Mouse (Mus musculus): Measurements from ENCODE around the gene Nell1. TPM values are rescaled to one million over a fixed set of nuclear protein-coding genes. Genes with fewer than 3 reads are reported as not detected.
A peak's percentile ranks its signal among the peaks of the same experiment; 100 is the strongest.

The Nell1 gene
- polyA plus RNA-seq, 2 experiments, result 0.08 TPM; not detected in 1

DNA sequence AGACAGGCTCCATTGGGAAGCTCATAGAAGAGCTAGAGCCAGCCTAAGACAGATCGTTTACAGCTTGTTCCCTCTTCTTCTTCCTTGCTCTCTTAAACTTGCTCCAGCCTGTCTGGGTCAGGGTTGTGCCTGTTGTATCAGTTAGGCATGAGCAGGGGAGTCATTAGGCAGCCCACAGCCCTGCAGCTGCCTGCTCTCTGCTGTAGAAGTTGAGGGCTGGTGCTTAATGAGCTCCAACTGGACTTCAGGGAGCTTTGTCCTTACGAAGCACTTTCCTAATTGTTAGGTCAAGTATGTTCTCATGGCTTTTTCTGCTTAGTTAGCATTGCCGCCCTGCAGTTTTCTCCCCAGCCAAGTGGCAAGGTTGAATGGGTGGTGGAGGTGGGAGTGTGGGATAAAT, 32.6 kb upstream of the Nell1 start:
- Histone ChIP-seq H3K9me3 (ENCODE audit: control insufficient read depth, low read length) (no peaks in the 10 kb centered on the region), H3K4me3 (ENCODE audit: insufficient read depth in 1 of 2, low read depth in 2 of 2, low read length in 2 of 2) (no peak overlapping the region), H3K27ac (no peak overlapping the region), H3K9ac (replicated peaks) (no peak overlapping the region), H3K27me3 (ENCODE audit: control insufficient read depth, insufficient read depth, low read length) (no peaks in the 10 kb centered on the region), H3K4me2 (ENCODE audit: low read depth) (no peak overlapping the region), H3K4me1 (replicated peaks; ENCODE audit: control insufficient read depth in 2 of 2, insufficient read depth in 2 of 2, low read length in 1 of 2) (no peaks in the 10 kb centered on the region), H3K36me3 (replicated peaks; ENCODE audit: control insufficient read depth, insufficient read depth, low read depth) (no peaks in the 10 kb centered on the region)
- ATAC-seq (ENCODE audit: insufficient read depth) (no peak), DNase-seq (ENCODE audit: low read depth in 3 of 3, low spot score in 3 of 3) (no peak)
- 61% methylated on average over 3 of the region's 3 CpGs for WGBS (ENCODE audit: insufficient replicate concordance)
- TF ChIP-seq CTCF (IDR thresholded peaks at IDR 0.05; ENCODE audit: low read depth) (no peak), EP300 (IDR thresholded peaks at IDR 0.05; ENCODE audit: low read depth) (no peak)

DNA sequence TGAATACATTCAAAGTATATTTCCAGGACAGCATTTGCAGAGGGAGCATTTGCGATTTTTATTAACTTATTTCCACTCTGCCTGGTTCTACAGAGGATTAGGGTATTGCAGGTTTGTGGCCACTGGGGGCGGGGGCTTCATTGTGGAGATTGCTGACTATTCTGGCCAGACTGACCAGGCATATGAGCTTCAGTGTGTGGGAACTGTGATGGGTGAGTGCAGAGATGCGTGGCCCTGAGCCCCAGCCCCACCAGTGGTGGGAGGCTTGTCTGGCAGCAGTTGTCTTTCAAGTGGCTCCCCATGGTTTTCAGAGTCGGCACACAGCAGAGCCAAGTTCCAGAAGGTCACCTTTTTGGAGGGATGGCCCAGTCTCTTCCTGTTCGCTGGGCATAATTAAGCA, 32.2 kb upstream of the Nell1 start:
- no peak for ATAC-seq (ENCODE audit: insufficient read depth)
- TF ChIP-seq CTCF (IDR thresholded peaks at IDR 0.05; ENCODE audit: low read depth), result no peak
- TF ChIP-seq EP300 (IDR thresholded peaks at IDR 0.05; ENCODE audit: low read depth), result no peak
- WGBS (ENCODE audit: insufficient replicate concordance), result 39% methylated on average over 5 of the region's 5 CpGs

DNA sequence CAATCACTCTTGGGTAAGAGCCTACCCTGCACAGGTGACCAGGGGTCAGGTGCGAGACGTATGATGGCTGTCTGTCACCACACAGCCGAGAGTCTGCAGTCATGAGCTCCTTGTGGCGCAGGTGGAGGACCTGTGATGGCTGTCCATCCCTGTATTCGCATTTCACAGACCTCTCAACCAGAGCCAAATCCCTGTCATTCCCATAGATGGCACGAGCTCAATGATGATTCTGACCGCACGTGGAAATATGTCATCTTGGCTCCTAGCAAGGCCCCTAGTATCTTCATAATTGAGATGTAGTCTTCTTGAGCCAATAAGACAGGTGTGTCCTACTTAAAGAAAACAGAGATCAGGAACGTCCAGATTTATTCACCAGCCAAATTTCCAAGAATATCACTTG, 28.0 kb upstream of the Nell1 start:
- no peak overlapping the region for H3K27ac ChIP-seq
- no peaks in the 10 kb centered on the region for H3K36me3 ChIP-seq (replicated peaks; ENCODE audit: control insufficient read depth, insufficient read depth, low read depth)
- H3K4me3 ChIP-seq (ENCODE audit: insufficient read depth in 1 of 2, low read depth in 2 of 2, low read length in 2 of 2), result no peak overlapping the region
- ATAC-seq (ENCODE audit: insufficient read depth) (no peak), DNase-seq (ENCODE audit: low read depth in 3 of 3, low spot score in 3 of 3) (no peak)
- 63% methylated on average over 9 of the region's 9 CpGs for WGBS (ENCODE audit: insufficient replicate concordance)
- TF ChIP-seq CTCF (IDR thresholded peaks at IDR 0.05; ENCODE audit: low read depth) (no peak), EP300 (IDR thresholded peaks at IDR 0.05; ENCODE audit: low read depth) (no peak)
- no peak overlapping the region for H3K4me2 ChIP-seq (ENCODE audit: low read depth)
- no peaks in the 10 kb centered on the region for H3K4me1 ChIP-seq (replicated peaks; ENCODE audit: control insufficient read depth in 2 of 2, insufficient read depth in 2 of 2, low read length in 1 of 2)
- H3K27me3 ChIP-seq (ENCODE audit: control insufficient read depth, insufficient read depth, low read length), result no peaks in the 10 kb centered on the region
- no peaks in the 10 kb centered on the region for H3K9me3 ChIP-seq (ENCODE audit: control insufficient read depth, low read length)
- no peak overlapping the region for H3K9ac ChIP-seq (replicated peaks)

More for the DNA sequence above, 32.2 kb upstream of the Nell1 start:
- Histone ChIP-seq H3K27ac (no peak overlapping the region), H3K27me3 (ENCODE audit: control insufficient read depth, insufficient read depth, low read length) (no peaks in the 10 kb centered on the region), H3K36me3 (replicated peaks; ENCODE audit: control insufficient read depth, insufficient read depth, low read depth) (no peaks in the 10 kb centered on the region), H3K4me2 (ENCODE audit: low read depth) (no peak overlapping the region), H3K9ac (replicated peaks) (no peak overlapping the region), H3K9me3 (ENCODE audit: control insufficient read depth, low read length) (no peaks in the 10 kb centered on the region), H3K4me1 (replicated peaks; ENCODE audit: control insufficient read depth in 2 of 2, insufficient read depth in 2 of 2, low read length in 1 of 2) (no peaks in the 10 kb centered on the region), H3K4me3 (ENCODE audit: insufficient read depth in 1 of 2, low read depth in 2 of 2, low read length in 2 of 2) (no peak overlapping the region)
- no peak for DNase-seq (ENCODE audit: low read depth in 3 of 3, low spot score in 3 of 3)

DNA sequence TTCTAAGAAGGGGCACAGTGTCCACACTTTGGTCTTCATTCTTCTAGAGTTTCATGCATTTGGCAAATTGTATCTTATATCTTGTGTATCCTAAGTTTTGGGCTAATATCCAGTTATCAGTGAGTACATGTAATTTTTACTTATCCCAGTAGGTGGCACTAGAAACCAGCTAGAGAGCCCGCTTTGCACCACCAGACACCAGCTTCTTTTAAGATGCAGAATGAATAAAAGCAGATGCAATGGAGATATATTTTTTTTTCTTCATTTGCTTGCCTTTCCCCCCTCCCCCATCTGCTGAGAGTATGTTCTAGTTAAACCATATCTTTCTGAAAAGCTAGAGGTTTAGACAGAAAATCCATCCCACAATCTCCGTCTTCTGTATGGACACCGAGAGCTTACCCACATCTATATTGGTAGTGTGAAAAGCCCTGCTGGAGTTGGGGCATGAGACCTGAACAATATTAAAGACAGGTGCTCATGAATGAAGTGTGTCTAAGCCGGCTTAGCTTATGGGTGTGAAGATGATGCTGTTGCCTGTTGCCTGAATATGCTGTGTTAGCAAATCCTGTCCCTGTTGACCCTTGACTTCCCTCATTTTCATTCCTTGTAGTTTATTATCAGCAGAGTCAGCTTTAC, 21.0 kb upstream of the Nell1 start:
- Histone ChIP-seq H3K4me2 (ENCODE audit: low read depth) (no peak overlapping the region), H3K9ac (replicated peaks) (no peak overlapping the region), H3K4me1 (replicated peaks; ENCODE audit: control insufficient read depth in 2 of 2, insufficient read depth in 2 of 2, low read length in 1 of 2) (no peaks in the 10 kb centered on the region), H3K27ac (no peak overlapping the region), H3K27me3 (ENCODE audit: control insufficient read depth, insufficient read depth, low read length) (no peaks in the 10 kb centered on the region), H3K36me3 (replicated peaks; ENCODE audit: control insufficient read depth, insufficient read depth, low read depth) (no peaks in the 10 kb centered on the region), H3K4me3 (ENCODE audit: insufficient read depth in 1 of 2, low read depth in 2 of 2, low read length in 2 of 2) (no peak overlapping the region), H3K9me3 (ENCODE audit: control insufficient read depth, low read length) (no peaks in the 10 kb centered on the region)
- ATAC-seq (ENCODE audit: insufficient read depth) (no peak), DNase-seq (ENCODE audit: low read depth in 3 of 3, low spot score in 3 of 3) (no peak)
- TF ChIP-seq EP300 (IDR thresholded peaks at IDR 0.05; ENCODE audit: low read depth), result no peak
- TF ChIP-seq CTCF (IDR thresholded peaks at IDR 0.05; ENCODE audit: low read depth), result peak; percentile 37; the same call in 1 of the 2 replicates
- 50% methylated on average over 4 of the region's 4 CpGs for WGBS (ENCODE audit: insufficient replicate concordance)

DNA sequence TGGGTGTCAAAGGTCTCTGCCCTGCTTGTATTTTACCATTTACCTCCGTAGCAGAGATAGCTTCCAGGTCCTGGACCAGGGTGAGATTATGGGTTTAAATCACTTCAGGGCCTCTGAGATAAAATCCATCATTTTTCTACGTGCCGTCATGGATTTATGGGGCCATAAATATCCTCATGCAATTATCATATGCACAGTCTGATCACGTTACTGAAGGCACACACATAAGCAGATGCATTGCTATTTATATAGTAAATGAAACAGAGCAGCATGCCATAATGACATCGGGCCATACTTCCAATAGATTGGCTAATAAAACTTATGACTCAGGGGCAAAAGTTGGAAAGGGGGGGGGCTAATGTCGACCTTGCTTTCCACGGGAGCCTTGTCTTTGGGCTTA, 19.8 kb upstream of the Nell1 start:
- Histone ChIP-seq H3K36me3 (replicated peaks; ENCODE audit: control insufficient read depth, insufficient read depth, low read depth) (no peaks in the 10 kb centered on the region), H3K9me3 (ENCODE audit: control insufficient read depth, low read length) (no peaks in the 10 kb centered on the region), H3K4me3 (ENCODE audit: insufficient read depth in 1 of 2, low read depth in 2 of 2, low read length in 2 of 2) (no peak overlapping the region), H3K4me2 (ENCODE audit: low read depth) (no peak overlapping the region), H3K27ac (no peak overlapping the region), H3K27me3 (ENCODE audit: control insufficient read depth, insufficient read depth, low read length) (no peaks in the 10 kb centered on the region), H3K9ac (replicated peaks) (no peak overlapping the region), H3K4me1 (replicated peaks; ENCODE audit: control insufficient read depth in 2 of 2, insufficient read depth in 2 of 2, low read length in 1 of 2) (no peaks in the 10 kb centered on the region)
- WGBS (ENCODE audit: insufficient replicate concordance), result 55% methylated on average over 7 of the region's 7 CpGs
- TF ChIP-seq CTCF (IDR thresholded peaks at IDR 0.05; ENCODE audit: low read depth), result no peak
- no peak for TF ChIP-seq EP300 (IDR thresholded peaks at IDR 0.05; ENCODE audit: low read depth)
- DNase-seq (ENCODE audit: low read depth in 3 of 3, low spot score in 3 of 3) (no peak), ATAC-seq (ENCODE audit: insufficient read depth) (no peak)
